Mouse (Mus musculus) neural tube, embryonic 14.5 days (tissue): ENCODE results near the gene Ppm1m. TPM values are rescaled to one million over a fixed set of nuclear protein-coding genes. Genes with fewer than 3 reads are reported as not detected.
A peak's percentile ranks its signal among the peaks of the same experiment; 100 is the strongest.

Source experiments
- ATAC-seq: fragments of 200-750 bp; cut with Nextera tagmentation; 2 replicates; pipeline ENCODE4 v1.8.0; 2017; ENCODE audit warnings: low read depth, mild to moderate bottlenecking, moderate TSS enrichment, moderate library complexity
- H3K27ac ChIP-seq: fragments of 300-500 bp; sonication (generic); 2 replicates; pipeline ENCODE4 v1.5.1; 2014; ENCODE audit warnings: low read depth, mild to moderate bottlenecking, control low read depth, low read length, moderate library complexity, mixed read lengths
- H3K27me3 ChIP-seq: fragments of 300-500 bp; sonication (generic); 2 replicates; pipeline ENCODE4 v1.6.1; 2014; ENCODE audit warnings: low read length; ENCODE audit not compliant: control insufficient read depth, insufficient read depth
- H3K36me3 ChIP-seq: fragments of 300-500 bp; sonication (generic); 2 replicates; pipeline ENCODE4 v1.6.1; 2014; ENCODE audit warnings: low read length, mixed read lengths; ENCODE audit not compliant: control insufficient read depth, insufficient read depth
- H3K4me1 ChIP-seq: fragments of 300-500 bp; sonication (generic); 2 replicates; pipeline ENCODE4 v1.6.1; 2014; ENCODE audit warnings: low read length; ENCODE audit not compliant: control insufficient read depth, insufficient read depth
- H3K4me2 ChIP-seq: fragments of 300-500 bp; sonication (generic); 2 replicates; pipeline ENCODE4 v1.6.1; 2014; ENCODE audit warnings: mild to moderate bottlenecking, low read depth, low read length, control low read depth
- H3K4me3 ChIP-seq: fragments of 300-500 bp; sonication (generic); 2 replicates; pipeline ENCODE4 v1.5.1; 2014; ENCODE audit warnings: low read depth, low read length, control low read depth, mixed read lengths
- H3K9ac ChIP-seq: fragments of 300-500 bp; sonication (generic); replicated peaks from 2 replicates; pipeline ENCODE4 v1.6.1; 2014; ENCODE audit warnings: low read depth, mild to moderate bottlenecking, control low read depth, low read length, mixed read lengths
- H3K9me3 ChIP-seq: fragments of 300-500 bp; sonication (generic); 2 replicates; pipeline ENCODE4 v1.6.1; 2016; ENCODE audit warnings: low read length; ENCODE audit not compliant: control insufficient read depth
- WGBS: fragments of 180-500 bp; shearing (Covaris S2); extraction: QIAGEN DNeasy Blood & Tissue Kit; methylation state at CpG from one replicate; pipeline ENCODE4 v1.1.7; 2014; 5-methylcytosine and 5-hydroxymethylcytosine counted together
- polyA plus RNA-seq: library from polyadenylated mRNA; unstranded; fragments of >200 nt; fragmentation: Nextera tagmentation; extraction: Ambion mirVana; gene quantifications from 2 replicates; pipeline ENCODE4 v1.2.1, GENCODE M21; 2014

Ppm1m gene
- polyA plus RNA-seq, 1 experiment from 2014 or later: 11.1 TPM

DNA sequence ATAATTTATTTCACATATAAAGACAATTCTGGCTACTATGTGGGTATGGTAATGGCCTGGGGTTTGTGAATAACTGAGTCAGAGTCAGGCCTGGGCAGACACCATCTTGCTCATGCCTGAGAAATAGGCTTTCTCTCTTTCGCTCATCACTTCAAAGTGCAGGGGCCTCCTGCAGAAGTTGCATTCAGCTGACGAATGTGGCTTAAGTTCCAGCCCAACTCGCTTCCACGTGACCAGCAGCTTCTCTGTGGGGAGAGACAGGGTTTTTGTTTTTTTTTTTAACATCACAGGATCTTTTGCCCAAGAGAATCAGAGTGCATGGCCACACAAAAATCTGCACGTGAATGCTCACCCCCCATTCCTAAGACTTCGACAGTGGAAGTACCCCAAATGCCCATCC, 34.4 kb upstream of the Ppm1m start:
- no peak overlapping the region for H3K4me2 ChIP-seq
- H3K27ac ChIP-seq: no peak overlapping the region
- H3K9me3 ChIP-seq: no peaks in the 10 kb centered on the region
- peaks cover 49% of the 10 kb centered on the region for H3K36me3 ChIP-seq
- H3K9ac ChIP-seq: no peak overlapping the region
- no peaks in the 10 kb centered on the region for H3K4me1 ChIP-seq
- no peak for ATAC-seq
- 78% methylated on average over 6 of the region's 6 CpGs for WGBS
- H3K27me3 ChIP-seq: no peaks in the 10 kb centered on the region
- no peak overlapping the region for H3K4me3 ChIP-seq

DNA sequence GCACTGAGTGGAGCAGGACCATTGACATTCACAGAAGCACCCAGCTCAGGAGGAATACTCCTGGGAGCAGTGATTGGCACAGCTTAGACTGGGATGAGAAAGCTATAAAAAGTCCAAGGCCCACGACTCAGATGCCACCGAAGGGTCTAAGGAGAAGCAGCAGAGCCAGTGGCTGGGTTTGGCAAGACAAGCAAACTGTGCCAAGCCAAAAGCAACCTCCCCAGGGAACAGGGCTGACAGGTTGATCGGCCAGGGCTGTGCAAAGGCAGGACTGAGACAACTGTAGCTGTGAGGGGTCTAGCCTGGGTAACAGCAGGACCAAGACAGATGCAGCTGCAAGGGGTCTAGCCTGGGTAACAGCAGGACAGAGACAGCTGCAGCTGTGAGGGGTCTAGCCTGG, 33.4 kb upstream of the Ppm1m start:
- no peak overlapping the region for H3K4me3 ChIP-seq
- no peaks in the 10 kb centered on the region for H3K4me1 ChIP-seq
- no peak overlapping the region for H3K9ac ChIP-seq
- H3K36me3 ChIP-seq: peaks cover 39% of the 10 kb centered on the region
- H3K27me3 ChIP-seq: no peaks in the 10 kb centered on the region
- ATAC-seq: no peak
- WGBS: 86% methylated on average over 3 of the region's 3 CpGs
- H3K4me2 ChIP-seq: no peak overlapping the region
- H3K27ac ChIP-seq: no peak overlapping the region
- H3K9me3 ChIP-seq: no peaks in the 10 kb centered on the region

DNA sequence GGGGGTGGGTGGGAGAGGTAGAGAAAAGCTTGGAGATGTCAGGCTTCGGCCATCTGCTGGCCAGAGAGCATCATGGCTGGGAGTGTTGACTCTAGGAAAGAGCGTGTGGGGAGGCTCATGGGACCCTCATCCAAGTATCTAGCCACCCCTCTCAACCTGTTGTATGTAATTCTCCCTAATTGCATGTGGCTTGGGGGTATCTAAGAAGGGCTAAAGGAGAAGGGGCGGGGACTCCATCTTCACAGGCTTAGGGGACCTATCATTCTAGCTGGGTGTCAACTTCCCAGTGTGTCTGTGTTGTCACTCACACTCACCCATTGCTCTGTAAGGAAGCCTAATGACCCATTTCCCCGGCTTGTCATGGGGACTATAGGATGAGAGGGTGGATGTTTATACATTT, 32.3 kb upstream of the Ppm1m start:
- no peak overlapping the region for H3K4me3 ChIP-seq
- peaks cover 28% of the 10 kb centered on the region for H3K36me3 ChIP-seq
- H3K9ac ChIP-seq: no peak overlapping the region
- 86% methylated on average over 4 of the region's 4 CpGs for WGBS
- H3K4me2 ChIP-seq: no peak overlapping the region
- no peaks in the 10 kb centered on the region for H3K27me3 ChIP-seq
- no peaks in the 10 kb centered on the region for H3K9me3 ChIP-seq
- ATAC-seq: no peak
- no peaks in the 10 kb centered on the region for H3K4me1 ChIP-seq
- no peak overlapping the region for H3K27ac ChIP-seq

DNA sequence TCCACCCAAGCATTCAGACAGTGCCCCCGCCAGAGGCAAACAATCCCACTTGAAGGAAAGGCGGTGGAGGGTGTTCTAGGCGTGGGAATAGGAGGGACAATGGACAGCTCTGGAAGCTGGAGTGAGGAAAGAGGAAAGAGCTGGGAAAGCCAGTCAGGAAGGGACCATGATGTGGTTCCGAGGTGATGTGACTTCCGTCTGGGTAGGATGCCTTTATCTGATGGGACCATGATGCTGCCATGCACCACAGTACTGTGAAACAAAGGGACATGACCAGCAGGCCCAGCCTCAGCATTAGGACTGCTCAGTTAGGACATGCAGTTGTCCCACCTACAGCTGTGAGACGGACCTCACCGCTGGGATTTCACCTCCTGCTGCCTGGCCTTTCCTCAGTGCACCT, 31.7 kb upstream of the Ppm1m start:
- Histone ChIP-seq H3K9ac (no peak overlapping the region), H3K9me3 (no peaks in the 10 kb centered on the region), H3K4me3 (no peak overlapping the region), H3K4me2 (no peak overlapping the region), H3K27ac (no peak overlapping the region), H3K27me3 (no peaks in the 10 kb centered on the region), H3K36me3 (peaks cover 22% of the 10 kb centered on the region), H3K4me1 (no peaks in the 10 kb centered on the region)
- no peak for ATAC-seq
- WGBS: 90% methylated on average over 7 of the region's 7 CpGs

- Histone ChIP-seq H3K9ac (no peak overlapping the region), H3K27me3 (no peaks in the 10 kb centered on the region), H3K4me1 (no peaks in the 10 kb centered on the region), H3K4me2 (no peak overlapping the region), H3K36me3 (peaks cover 19% of the 10 kb centered on the region), H3K4me3 (no peak overlapping the region), H3K27ac (no peak overlapping the region), H3K9me3 (no peaks in the 10 kb centered on the region)
- 66% methylated on average over 3 of the region's 3 CpGs for WGBS
- no peak for ATAC-seq
Measured at GRCm38 (mm10) chr9:106230734-106231106, 31.2 kb upstream of the Ppm1m start.

DNA sequence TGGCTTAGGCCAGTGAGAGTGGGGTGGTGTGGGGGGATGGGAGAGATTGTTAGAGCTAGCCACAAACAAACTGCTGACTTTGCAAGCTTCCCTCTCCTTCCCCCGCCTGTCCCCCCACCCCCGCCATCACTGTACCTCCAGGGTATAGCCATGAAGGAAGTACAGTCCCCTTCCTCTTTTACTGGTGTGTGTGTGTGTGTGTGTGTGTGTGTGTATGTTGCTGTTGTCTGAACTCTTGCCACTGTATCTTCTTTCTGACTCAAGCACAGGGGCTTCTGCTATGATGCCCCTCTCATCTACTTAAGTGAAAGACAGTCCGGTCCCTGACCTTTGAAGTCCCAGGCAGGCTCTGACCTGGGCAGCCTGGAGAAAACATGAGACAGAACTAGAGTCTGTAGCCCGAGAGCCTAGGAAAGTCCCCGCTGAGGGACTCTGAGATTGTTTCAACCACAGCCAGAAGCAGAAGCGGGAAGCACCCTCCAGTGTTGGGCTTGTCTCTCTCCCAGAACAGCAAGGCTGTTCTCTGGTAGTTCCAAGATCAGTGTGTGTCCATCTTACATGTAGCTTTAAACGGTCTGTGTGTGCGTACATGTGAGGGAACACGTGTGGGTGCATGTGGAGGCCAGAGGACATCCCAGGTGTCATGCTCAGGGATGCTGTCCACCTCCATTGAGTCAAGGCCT, 30.6 kb upstream of the Ppm1m start:
- no peak overlapping the region for H3K9ac ChIP-seq
- no peak overlapping the region for H3K4me3 ChIP-seq
- H3K9me3 ChIP-seq: no peaks in the 10 kb centered on the region
- no peaks in the 10 kb centered on the region for H3K4me1 ChIP-seq
- WGBS: 90% methylated on average over 7 of the region's 9 CpGs
- peaks cover 19% of the 10 kb centered on the region for H3K36me3 ChIP-seq
- no peak overlapping the region for H3K27ac ChIP-seq
- no peak for ATAC-seq
- no peaks in the 10 kb centered on the region for H3K27me3 ChIP-seq
- H3K4me2 ChIP-seq: no peak overlapping the region

DNA sequence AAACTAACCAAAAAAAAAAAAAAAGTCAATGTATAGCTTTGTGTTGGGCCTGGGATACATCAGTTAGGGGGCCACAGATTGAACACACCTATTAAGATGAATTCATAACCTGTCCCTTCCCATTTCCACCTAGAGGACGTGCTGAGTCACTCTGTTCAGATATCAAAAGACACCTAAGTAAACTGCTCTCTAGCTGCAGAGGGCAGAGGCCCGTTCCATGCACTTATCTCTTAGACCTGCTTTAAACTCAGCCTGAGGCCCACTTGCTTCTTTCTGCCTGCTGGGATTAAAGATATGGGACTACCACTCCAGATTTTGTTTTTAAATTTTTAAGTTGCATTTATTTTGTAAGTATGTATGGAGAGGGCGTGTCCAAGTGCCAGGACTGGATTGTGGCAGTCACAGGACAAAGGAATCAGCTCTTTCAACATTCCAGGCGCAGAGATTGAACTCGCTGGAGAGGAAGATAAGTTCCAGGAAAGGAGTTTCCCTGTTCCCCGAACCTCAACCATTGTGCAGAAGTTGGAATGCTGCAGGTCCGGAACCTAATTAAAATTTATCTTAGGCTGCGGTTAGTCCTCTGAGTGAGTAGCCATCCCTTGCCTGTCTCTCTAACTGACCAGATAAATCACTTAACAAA, 28.4 kb upstream of the Ppm1m start:
- H3K27me3 ChIP-seq: no peaks in the 10 kb centered on the region
- H3K4me1 ChIP-seq: no peaks in the 10 kb centered on the region
- peaks cover 5% of the 10 kb centered on the region for H3K36me3 ChIP-seq
- WGBS: 81% methylated on average over 8 of the region's 8 CpGs
- no peaks in the 10 kb centered on the region for H3K9me3 ChIP-seq
- no peak overlapping the region for H3K4me3 ChIP-seq
- H3K27ac ChIP-seq: no peak overlapping the region
- no peak overlapping the region for H3K4me2 ChIP-seq
- H3K9ac ChIP-seq: no peak overlapping the region
- ATAC-seq: no peak

DNA sequence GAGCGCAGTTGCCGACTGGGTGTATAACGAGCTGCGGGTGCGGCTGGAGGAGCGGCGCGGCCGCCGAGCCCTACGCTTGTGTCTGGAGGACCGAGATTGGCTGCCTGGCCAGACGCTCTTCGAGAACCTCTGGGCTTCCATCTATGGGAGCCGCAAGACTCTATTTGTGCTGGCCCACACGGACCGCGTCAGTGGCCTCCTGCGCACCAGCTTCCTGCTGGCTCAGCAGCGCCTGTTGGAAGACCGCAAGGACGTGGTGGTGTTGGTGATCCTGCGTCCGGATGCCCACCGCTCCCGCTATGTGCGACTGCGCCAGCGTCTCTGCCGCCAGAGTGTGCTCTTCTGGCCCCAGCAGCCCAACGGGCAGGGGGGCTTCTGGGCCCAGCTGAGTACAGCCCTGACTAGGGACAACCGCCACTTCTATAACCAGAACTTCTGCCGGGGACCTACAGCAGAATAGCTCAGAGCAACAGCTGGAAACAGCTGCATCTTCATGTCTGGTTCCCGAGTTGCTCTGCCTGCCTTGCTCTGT, 26.7 kb upstream of the Ppm1m start:
- Histone ChIP-seq H3K4me3 (peak overlapping the region; percentile 32), H3K9ac (peak overlapping the region; percentile 53), H3K36me3 (no peaks in the 10 kb centered on the region), H3K4me2 (peak overlapping the region; percentile 65), H3K9me3 (no peaks in the 10 kb centered on the region), H3K27me3 (no peaks in the 10 kb centered on the region), H3K27ac (no peak overlapping the region), H3K4me1 (no peaks in the 10 kb centered on the region)
- 6% methylated on average over 34 of the region's 34 CpGs for WGBS
- ATAC-seq: peak; percentile 80

DNA sequence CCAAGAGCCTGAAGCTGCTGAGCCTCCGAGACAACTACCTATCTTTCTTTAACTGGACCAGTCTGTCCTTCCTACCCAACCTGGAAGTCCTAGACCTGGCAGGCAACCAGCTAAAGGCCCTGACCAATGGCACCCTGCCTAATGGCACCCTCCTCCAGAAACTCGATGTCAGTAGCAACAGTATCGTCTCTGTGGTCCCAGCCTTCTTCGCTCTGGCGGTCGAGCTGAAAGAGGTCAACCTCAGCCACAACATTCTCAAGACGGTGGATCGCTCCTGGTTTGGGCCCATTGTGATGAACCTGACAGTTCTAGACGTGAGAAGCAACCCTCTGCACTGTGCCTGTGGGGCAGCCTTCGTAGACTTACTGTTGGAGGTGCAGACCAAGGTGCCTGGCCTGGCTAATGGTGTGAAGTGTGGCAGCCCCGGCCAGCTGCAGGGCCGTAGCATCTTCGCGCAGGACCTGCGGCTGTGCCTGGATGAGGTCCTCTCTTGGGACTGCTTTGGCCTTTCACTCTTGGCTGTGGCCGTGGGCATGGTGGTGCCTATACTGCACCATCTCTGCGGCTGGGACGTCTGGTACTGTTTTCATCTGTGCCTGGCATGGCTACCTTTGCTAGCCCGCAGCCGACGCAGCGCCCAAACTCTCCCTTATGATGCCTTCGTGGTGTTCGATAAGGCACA, 26.1 kb upstream of the Ppm1m start:
- peak; percentile 26; the same call in 1 of the 2 replicates for ATAC-seq

More for the DNA sequence above, 26.1 kb upstream of the Ppm1m start:
- H3K9me3 ChIP-seq: no peaks in the 10 kb centered on the region
- no peaks in the 10 kb centered on the region for H3K4me1 ChIP-seq
- H3K36me3 ChIP-seq: no peaks in the 10 kb centered on the region
- no peaks in the 10 kb centered on the region for H3K27me3 ChIP-seq
- peak overlapping the region; percentile 65 for H3K4me2 ChIP-seq
- no peak overlapping the region for H3K27ac ChIP-seq
- peak overlapping the region; percentile 53 for H3K9ac ChIP-seq
- peak overlapping the region; percentile 32 for H3K4me3 ChIP-seq
- 61% methylated on average over 24 of the region's 24 CpGs for WGBS
